Mouse (Mus musculus) urinary bladder, postnatal 0 days (tissue): ENCODE measurements around the gene Ak6. TPM values are rescaled to one million over a fixed set of nuclear protein-coding genes. Genes with fewer than 3 reads are reported as not detected.

ENCODE experiments used
- polyA plus RNA-seq: library from polyadenylated mRNA; unstranded; fragments of >200 nt; fragmentation: Nextera tagmentation; extraction: Ambion mirVana; gene quantifications from 2 replicates; pipeline ENCODE4 v1.2.1, GENCODE M21; 2015

The Ak6 gene
- polyA plus RNA-seq: 189 and 199 TPM in 2 replicates

GRCm38 (mm10) chr13:100650550-100651438, at the start of gene Ak6, which contains the start of gene Rad17:
Ak6 (plus strand) TSS chr13:100650979.
Rad17 (minus strand) TSS chr13:100651051.

GRCm38 (mm10) chr13:100616181-100617087, 34.3 kb upstream of the Ak6 start, which contains the start of gene Marveld2:
Marveld2 (minus strand) TSS chr13:100616971.

GRCm38 (mm10) chr13:100651439-100652186, 834 bp downstream of the Ak6 start, which contains the start of gene Taf9:
Taf9 (plus strand) TSS chr13:100651579.

GRCm38 (mm10) chr13:100669291-100670022, 18.7 kb downstream of the Ak6 start, which contains the start of gene Ccdc125:
Ccdc125 (plus strand) TSS chr13:100669717.

Other genes starting within 250 kb of the Ak6 start
- 0.04 and 0.17 TPM in 2 replicates for gene Naip1, start 198.1 kb upstream of the Ak6 start, polyA plus RNA-seq
- 26.8 and 27.1 TPM in 2 replicates for gene Gtf2h2, start 158.4 kb upstream of the Ak6 start, polyA plus RNA-seq
- gene Ocln, start 98.3 kb upstream of the Ak6 start, polyA plus RNA-seq: 11.2 and 11.7 TPM in 2 replicates
- gene Marveld2, start 34.0 kb upstream of the Ak6 start, polyA plus RNA-seq: 6.4 and 6.5 TPM in 2 replicates
- gene Rad17, start 72 bp downstream of the Ak6 start, polyA plus RNA-seq: 12.3 and 14.2 TPM in 2 replicates
- gene Taf9, start 600 bp downstream of the Ak6 start, polyA plus RNA-seq: 9.6 and 16.5 TPM in 2 replicates
- 4.5 and 5.7 TPM in 2 replicates for gene Ccdc125, start 18.7 kb downstream of the Ak6 start, polyA plus RNA-seq
- 61.7 and 66.8 TPM in 2 replicates for gene Cdk7, start 80.0 kb downstream of the Ak6 start, polyA plus RNA-seq
- 147 and 167 TPM in 2 replicates for gene Mrps36, start 93.7 kb downstream of the Ak6 start, polyA plus RNA-seq
- gene Cenph, start 124.9 kb downstream of the Ak6 start, polyA plus RNA-seq: 7.5 and 10.0 TPM in 2 replicates
- 34.3 and 48.0 TPM in 2 replicates for gene Ccnb1, start 135.6 kb downstream of the Ak6 start, polyA plus RNA-seq
- gene Slc30a5, start 182.4 kb downstream of the Ak6 start, polyA plus RNA-seq: 28.8 and 33.7 TPM in 2 replicates